Mouse (Mus musculus) neural tube, embryonic 15.5 days (tissue): ENCODE measurements around the gene Kcnk16. TPM values are rescaled to one million over a fixed set of nuclear protein-coding genes. Genes with fewer than 3 reads are reported as not detected.
"Not testable (repeated sequence)": the region's sequence is repeated elsewhere in the genome, so short reads cannot be mapped to it uniquely, and the experiment has no call there.

Experiments used
- ATAC-seq: fragments of 200-750 bp; cut with Nextera tagmentation; 2 replicates; pipeline ENCODE4 v1.8.0; 2017; ENCODE audit warnings: mild to moderate bottlenecking, moderate TSS enrichment, moderate library complexity; ENCODE audit not compliant: low FRiP score
- H3K27ac ChIP-seq: fragments of 300-500 bp; sonication (generic); replicated peaks from 2 replicates; pipeline ENCODE4 v1.5.1; 2015; ENCODE audit warnings: mild to moderate bottlenecking, inconsistent platforms
- H3K27me3 ChIP-seq: fragments of 300-500 bp; sonication (generic); replicated peaks from 2 replicates; pipeline ENCODE4 v1.6.1; 2015; ENCODE audit warnings: inconsistent platforms
- H3K36me3 ChIP-seq: fragments of 300-500 bp; sonication (generic); 2 replicates; pipeline ENCODE4 v1.6.1; 2015; ENCODE audit warnings: inconsistent platforms
- H3K4me1 ChIP-seq: fragments of 300-500 bp; sonication (generic); 2 replicates; pipeline ENCODE4 v1.6.1; 2015; ENCODE audit warnings: inconsistent platforms
- H3K4me2 ChIP-seq: fragments of 300-500 bp; sonication (generic); 2 replicates; pipeline ENCODE4 v1.6.1; 2015; ENCODE audit warnings: inconsistent platforms, mild to moderate bottlenecking, moderate library complexity
- H3K4me3 ChIP-seq: fragments of 300-500 bp; sonication (generic); replicated peaks from 2 replicates; pipeline ENCODE4 v1.5.1; 2015; ENCODE audit warnings: mild to moderate bottlenecking, inconsistent platforms
- H3K9ac ChIP-seq: fragments of 300-500 bp; sonication (generic); replicated peaks from 2 replicates; pipeline ENCODE4 v1.6.1; 2015; ENCODE audit warnings: mild to moderate bottlenecking, inconsistent platforms
- H3K9me3 ChIP-seq: fragments of 300-500 bp; sonication (generic); replicated peaks from 2 replicates; pipeline ENCODE4 v1.6.1; 2016; ENCODE audit warnings: inconsistent platforms
- WGBS: fragments of 180-500 bp; shearing (Covaris S2); methylation state at CpG from one replicate; pipeline ENCODE4 v1.1.7; 2015; ENCODE audit warnings: mixed read lengths; 5-methylcytosine and 5-hydroxymethylcytosine counted together
- polyA plus RNA-seq: library from polyadenylated mRNA; unstranded; fragments of >200 nt; fragmentation: Nextera tagmentation; extraction: Ambion mirVana; gene quantifications from 2 replicates; pipeline ENCODE4 v1.2.1, GENCODE M21; 2015

Kcnk16 gene
- 0.19 TPM in 1 of 2 replicates, not detected in the other for polyA plus RNA-seq

DNA sequence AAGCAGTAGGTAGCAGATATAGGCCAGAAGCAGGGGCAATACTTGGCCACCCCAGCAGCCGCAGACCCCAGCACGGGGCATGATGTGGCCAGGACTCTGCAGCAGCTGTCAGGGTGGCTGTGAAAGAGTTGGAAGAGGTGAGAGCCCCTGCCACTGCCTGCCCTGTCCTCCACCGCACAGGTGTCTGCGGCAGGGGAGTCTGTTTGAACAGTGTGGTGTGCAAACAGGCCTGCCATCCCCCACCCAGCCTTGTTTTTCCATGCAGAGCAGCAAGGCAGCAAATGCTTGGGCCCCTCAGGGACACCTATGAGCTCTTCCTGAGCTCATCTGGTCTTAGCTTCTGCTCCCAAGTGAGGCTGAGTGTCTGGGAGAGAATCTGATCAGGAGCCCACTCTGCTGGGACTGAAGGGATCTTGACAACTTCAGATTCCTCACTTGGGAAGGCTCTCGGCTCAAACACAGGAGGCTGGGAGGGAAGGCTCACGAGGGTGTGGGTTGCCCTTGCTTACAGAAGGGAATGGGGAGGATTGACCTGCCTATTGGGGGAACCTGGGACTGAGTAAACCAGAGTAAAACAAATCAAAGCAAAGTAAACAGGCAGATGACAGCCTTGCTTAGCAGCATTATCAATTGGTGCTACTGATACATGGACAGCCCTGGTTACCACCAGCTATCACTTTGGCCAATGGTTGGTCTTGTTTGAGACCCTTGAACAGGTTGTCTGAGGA is at the start of gene Kcnk16:
Kcnk16 (minus strand) TSS at position 118 of the 728 bp plus-strand sequence.
- no peaks in the 10 kb centered on the region for H3K4me1 ChIP-seq
- H3K36me3 ChIP-seq, result no peaks in the 10 kb centered on the region
- H3K4me2 ChIP-seq, result no peak within 1 kb of the TSS
- no peaks in the 10 kb centered on the region for H3K27me3 ChIP-seq
- H3K9ac ChIP-seq, result no peak within 1 kb of the TSS
- H3K9me3 ChIP-seq, result 0 out of 2 replicates have a peak, but pooled peaks cover 3% of the 10 kb centered on the region
- ATAC-seq, result no peak
- H3K27ac ChIP-seq, result no peak within 1 kb of the TSS
- WGBS, result 82% methylated on average over 6 of the region's 6 CpGs
- H3K4me3 ChIP-seq, result no peak within 1 kb of the TSS

DNA sequence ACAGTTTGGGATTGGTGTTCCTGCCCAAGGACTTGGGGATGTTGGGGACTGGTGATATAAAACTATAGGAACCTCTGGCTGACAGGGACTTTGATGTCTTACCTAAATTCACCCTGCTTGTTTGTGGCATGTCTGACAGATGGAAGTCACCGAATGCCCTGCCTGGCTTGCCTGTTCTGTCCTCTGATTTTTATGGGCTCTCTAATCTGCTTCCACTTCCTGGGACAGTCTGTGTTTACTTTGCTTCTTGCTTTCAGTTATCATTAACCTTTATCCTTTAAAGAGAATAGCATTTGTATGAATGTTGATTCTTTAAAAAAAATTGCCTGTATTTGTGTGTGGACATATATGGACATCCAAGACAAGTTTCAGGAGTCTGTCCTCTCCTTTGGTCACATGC is 46.1 kb upstream of the Kcnk16 start:
- ATAC-seq, result no peak
- no peak overlapping the region for H3K4me3 ChIP-seq
- H3K27ac ChIP-seq, result no peak overlapping the region
- H3K4me1 ChIP-seq, result no peaks in the 10 kb centered on the region
- H3K9me3 ChIP-seq, result no peaks in the 10 kb centered on the region
- no peaks in the 10 kb centered on the region for H3K27me3 ChIP-seq
- H3K36me3 ChIP-seq, result peaks cover 44% of the 10 kb centered on the region
- no peak overlapping the region for H3K9ac ChIP-seq
- H3K4me2 ChIP-seq, result no peak overlapping the region
- WGBS, result 82% methylated on average over 1 of the region's 1 CpGs

DNA sequence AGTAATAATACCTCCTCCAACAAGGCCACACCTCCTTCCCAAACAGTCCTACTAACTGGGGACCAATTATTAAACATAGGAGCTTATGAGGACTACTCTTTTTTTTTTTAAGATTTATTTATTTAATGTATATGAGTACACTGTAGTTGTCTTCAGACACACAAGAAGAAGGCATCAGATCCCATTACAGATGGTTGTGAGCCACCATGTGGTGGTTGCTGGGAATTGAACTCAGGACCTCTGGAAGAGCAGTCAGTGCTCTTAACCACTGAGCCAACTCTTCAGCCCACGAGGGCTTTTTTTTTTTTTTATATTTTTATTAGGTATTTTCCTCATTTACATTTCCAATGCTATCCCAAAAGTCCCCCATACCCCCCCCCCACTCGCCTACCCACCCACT is 36.1 kb upstream of the Kcnk16 start:
- not testable (repeated sequence) for H3K4me3 ChIP-seq, H3K4me1 ChIP-seq, H3K36me3 ChIP-seq, H3K27ac ChIP-seq, H3K9me3 ChIP-seq, H3K4me2 ChIP-seq, H3K9ac ChIP-seq, ATAC-seq, H3K27me3 ChIP-seq
- WGBS, result 76% methylated on average over 2 of the region's 2 CpGs

DNA sequence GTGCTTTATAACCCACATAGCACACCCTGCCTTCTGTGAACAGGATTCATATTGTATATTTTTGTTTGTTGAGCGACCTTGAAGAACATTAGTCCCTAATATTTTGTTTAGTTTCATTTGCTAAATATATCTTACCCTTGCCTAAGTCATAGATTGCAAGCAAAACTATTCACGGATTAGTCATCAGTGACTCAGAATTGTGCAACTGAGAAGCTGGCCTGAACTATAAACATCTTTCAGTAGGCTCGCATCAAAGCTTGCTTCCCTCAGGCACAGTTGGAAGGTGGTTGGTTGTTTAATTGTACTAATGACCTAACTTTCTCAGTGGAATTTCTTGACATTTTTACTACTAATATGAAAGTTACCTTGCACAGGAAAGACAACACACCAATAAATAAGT is 29.1 kb upstream of the Kcnk16 start:
- Histone ChIP-seq H3K27ac (no peak overlapping the region), H3K9ac (no peak overlapping the region), H3K36me3 (no peaks in the 10 kb centered on the region), H3K4me1 (peaks cover 6% of the 10 kb centered on the region), H3K4me2 (no peak overlapping the region), H3K27me3 (no peaks in the 10 kb centered on the region), H3K4me3 (no peak overlapping the region), H3K9me3 (no peaks in the 10 kb centered on the region)
- no peak for ATAC-seq
- WGBS, result 90% methylated on average over 3 of the region's 3 CpGs

DNA sequence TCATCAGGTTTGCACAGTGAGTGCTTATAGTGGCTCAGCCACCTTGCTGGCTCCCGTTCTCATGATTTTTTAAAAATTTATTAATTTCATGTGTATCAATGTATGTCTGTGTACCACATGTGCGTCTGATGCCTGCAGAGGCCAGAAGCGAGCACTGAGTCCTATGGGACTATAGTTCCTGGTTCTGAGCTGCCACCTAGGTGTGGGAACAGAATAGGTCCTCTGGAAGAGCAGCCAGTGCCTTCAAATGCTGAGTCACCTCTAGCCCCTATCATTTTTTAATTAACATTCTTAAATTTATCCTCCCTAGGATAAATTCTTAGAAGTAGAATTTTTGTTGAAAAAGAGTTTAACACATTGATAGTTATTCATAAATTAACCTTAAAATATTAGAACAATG is 28.6 kb upstream of the Kcnk16 start:
- peaks cover 6% of the 10 kb centered on the region for H3K4me1 ChIP-seq
- WGBS, result 85% methylated on average over 3 of the region's 3 CpGs

DNA sequence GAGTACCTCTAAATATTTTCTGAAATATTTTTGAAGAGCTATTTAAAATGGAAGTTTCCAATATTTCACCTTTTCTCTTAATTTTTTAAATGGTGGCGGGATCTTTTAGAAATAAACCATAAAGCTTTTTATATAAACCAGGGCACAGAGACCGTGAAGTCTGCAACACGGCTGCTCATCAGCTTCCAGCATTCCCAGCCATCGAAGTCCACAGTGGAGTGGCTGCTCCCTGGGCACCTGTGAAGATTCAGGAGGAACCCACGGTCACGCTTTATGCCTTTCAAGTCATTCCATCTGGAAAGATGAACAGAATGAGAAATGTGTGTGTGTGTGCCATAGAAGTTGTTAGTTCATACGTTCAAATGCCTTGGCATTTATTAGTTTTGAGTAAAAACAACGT is 25.9 kb upstream of the Kcnk16 start:
- ATAC-seq, result peak; percentile 60; the same call in 1 of the 2 replicates
- no peaks in the 10 kb centered on the region for H3K36me3 ChIP-seq
- 47% methylated on average over 8 of the region's 8 CpGs for WGBS
- H3K9me3 ChIP-seq, result no peaks in the 10 kb centered on the region
- H3K4me1 ChIP-seq, result peaks cover 6% of the 10 kb centered on the region
- H3K27ac ChIP-seq, result no peak overlapping the region
- H3K9ac ChIP-seq, result peak overlapping the region; percentile 48
- H3K27me3 ChIP-seq, result no peaks in the 10 kb centered on the region
- peak overlapping the region; percentile 60 for H3K4me2 ChIP-seq
- peak overlapping the region; percentile 57 for H3K4me3 ChIP-seq

More for the DNA sequence above, 28.6 kb upstream of the Kcnk16 start:
- Histone ChIP-seq H3K9me3 (no peaks in the 10 kb centered on the region), H3K36me3 (no peaks in the 10 kb centered on the region), H3K4me2 (no peak overlapping the region), H3K27me3 (no peaks in the 10 kb centered on the region), H3K27ac (no peak overlapping the region), H3K9ac (no peak overlapping the region), H3K4me3 (no peak overlapping the region)
- no peak for ATAC-seq

DNA sequence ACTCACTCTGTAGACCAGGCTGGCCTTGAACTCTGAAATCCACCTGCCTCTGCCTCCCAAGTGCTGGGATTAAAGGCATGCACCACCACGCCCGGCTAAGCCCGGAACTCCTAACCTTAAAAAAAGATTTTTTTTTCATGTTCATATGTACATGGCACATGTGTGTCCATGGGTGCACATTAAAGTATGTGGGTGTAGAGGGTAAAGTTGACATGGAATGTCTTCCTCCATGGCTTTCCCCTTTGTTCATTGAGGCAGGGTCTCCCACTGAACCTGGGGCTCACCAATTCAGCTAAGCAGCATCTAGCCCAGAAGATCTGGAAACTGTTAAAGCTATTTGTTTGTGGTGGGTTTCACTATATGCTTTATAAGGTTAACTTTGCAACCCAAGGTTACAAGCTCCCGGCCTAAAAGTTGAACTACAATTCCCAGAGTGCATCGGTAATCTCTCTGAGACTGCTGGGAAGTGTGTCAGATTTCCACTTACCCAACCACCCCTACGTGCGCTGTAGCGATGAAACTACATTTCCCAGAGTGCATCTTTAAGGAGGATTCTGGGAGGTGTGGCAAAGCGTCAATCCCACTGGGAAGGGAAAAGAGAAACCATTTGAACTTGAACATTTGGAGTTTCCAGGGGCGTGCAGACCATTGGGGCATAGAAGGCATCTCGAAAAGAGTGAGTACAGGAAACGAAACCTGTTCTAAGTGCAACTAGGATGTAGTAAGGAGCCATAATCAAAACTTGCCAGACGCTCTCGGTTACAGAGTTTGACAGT is 25.3 kb upstream of the Kcnk16 start, which contains the start of gene Nudt13:
Nudt13 (plus strand) TSS at position 581 of the 776 bp plus-strand sequence.
- Histone ChIP-seq H3K36me3 (no peaks in the 10 kb centered on the region), H3K9me3 (no peaks in the 10 kb centered on the region), H3K9ac (peak within 1 kb of the TSS; percentile 48), H3K4me1 (peaks cover 6% of the 10 kb centered on the region), H3K27me3 (no peaks in the 10 kb centered on the region), H3K4me2 (peak within 1 kb of the TSS; percentile 60), H3K4me3 (peak within 1 kb of the TSS; percentile 57), H3K27ac (no peak within 1 kb of the TSS)
- 25% methylated on average over 14 of the region's 14 CpGs for WGBS
- peak; percentile 95 for ATAC-seq

DNA sequence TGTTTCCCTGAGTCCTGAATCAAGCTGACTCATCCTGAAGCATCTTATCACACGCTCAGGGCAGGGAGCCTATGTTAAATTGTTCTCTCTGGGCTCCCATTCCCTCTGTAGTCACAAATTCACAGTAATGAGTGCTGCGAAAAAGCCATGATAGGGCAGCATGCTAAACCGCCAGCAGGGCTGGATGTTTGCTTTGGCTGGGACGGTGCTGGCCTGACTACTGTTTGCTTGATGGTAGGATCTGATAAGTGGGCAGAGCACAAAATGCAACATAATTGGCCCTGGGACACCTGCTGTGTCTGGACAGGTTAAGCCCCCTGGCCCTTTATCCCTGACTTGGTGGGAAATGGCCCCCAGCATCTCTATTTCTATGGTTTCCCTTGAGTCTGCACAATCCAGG is 22.4 kb upstream of the Kcnk16 start:
- Histone ChIP-seq H3K4me3 (no peak overlapping the region), H3K4me1 (peaks cover 6% of the 10 kb centered on the region), H3K4me2 (no peak overlapping the region), H3K9me3 (no peaks in the 10 kb centered on the region), H3K36me3 (no peaks in the 10 kb centered on the region), H3K9ac (no peak overlapping the region), H3K27me3 (no peaks in the 10 kb centered on the region), H3K27ac (no peak overlapping the region)
- 43% methylated on average over 4 of the region's 4 CpGs for WGBS
- no peak for ATAC-seq

DNA sequence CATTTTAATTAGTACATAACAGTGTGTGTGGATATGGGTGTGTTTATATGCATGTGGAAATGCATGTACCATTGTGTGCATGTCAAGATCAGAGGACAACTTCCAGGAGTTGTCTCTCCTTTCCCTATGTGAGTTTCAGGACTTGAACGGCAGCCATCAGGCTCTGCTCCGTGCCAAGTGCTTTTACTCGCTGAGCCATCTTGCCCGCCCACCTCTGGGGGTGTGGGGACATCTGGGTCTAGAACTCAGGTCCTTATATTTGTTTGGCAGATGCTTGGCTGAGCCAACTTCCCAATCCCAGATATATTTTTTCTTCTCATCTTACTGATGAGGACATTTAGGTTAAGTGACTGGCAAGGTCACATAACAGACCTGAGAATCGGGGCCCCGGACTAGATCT is 578 bp downstream of the Kcnk16 start:
- H3K9ac ChIP-seq, result no peak overlapping the region
- no peaks in the 10 kb centered on the region for H3K27me3 ChIP-seq
- H3K27ac ChIP-seq, result no peak overlapping the region
- no peaks in the 10 kb centered on the region for H3K36me3 ChIP-seq
- 81% methylated on average over 6 of the region's 6 CpGs for WGBS
- H3K4me1 ChIP-seq, result no peaks in the 10 kb centered on the region
- H3K4me3 ChIP-seq, result no peak overlapping the region
- no peak overlapping the region for H3K4me2 ChIP-seq
- ATAC-seq, result no peak
- H3K9me3 ChIP-seq, result no peaks in the 10 kb centered on the region

DNA sequence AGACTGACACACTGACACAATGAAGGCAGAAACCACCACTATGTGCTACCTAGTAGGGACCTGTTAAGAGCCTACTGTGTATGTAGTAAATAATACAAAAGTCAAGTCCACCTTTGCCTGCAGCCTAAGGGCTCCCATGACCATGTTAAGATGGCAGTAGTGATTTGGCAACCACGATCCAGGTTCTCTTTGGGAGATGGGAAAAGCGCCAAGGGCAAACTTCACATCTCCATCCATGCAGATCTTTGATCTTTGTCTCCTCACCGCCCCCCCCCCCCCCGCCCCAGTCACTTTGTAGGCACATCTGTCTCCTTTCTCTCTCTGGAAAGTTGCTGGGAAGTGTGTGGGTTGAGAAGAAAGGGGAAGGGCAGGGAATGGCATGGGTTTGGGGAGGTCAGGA is 6.7 kb downstream of the Kcnk16 start:
- Histone ChIP-seq H3K4me2 (no peak overlapping the region), H3K27me3 (no peaks in the 10 kb centered on the region), H3K4me3 (no peak overlapping the region), H3K4me1 (no peaks in the 10 kb centered on the region), H3K9ac (no peak overlapping the region), H3K9me3 (no peaks in the 10 kb centered on the region), H3K27ac (no peak overlapping the region), H3K36me3 (no peaks in the 10 kb centered on the region)
- WGBS, result 66% methylated on average over 4 of the region's 4 CpGs
- no peak for ATAC-seq

DNA sequence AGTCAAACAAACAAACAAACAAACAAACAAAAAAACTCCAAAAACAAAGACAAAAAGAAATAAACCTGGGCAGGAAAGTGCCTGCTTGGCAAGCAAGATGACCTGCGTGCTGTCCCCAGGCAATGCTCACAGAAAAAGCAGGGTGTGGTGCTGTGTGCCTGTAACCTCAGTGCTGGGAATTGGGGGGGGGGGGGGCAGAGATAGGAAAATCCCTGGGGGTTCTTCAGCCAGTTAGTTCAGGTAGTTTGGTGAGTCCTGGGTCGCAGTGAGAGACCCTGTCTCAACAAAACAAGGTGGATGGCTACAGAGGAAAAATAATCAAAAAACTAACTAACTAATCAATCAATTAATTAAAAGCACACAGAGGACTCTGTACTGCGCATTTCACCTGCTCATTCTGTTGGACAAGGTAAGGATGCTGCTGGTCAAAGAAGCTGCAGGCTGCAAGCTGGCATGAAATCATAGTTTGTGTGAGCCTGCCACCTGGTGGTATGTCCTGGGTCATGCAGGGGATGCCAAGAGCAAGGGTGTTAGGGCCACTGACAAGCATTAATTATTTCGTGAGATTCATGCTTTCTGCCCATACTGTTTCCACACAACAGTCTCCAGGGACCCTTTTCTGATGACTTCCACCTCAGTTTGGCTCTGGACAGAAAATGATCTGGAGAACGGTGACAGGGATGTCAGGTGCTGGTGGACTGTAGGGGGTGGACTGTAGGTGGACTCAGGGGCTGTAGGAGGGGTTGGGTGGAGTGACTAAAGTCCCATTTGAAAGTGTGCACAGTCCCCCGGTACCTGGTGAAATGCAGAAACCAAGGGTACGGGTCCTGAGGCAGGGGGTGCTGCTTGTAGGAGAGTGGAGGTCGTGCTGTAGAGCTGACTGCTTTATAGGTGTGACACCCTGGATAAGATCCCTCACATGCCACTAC is 10.6 kb downstream of the Kcnk16 start:
- 53% methylated on average over 8 of the region's 8 CpGs for WGBS
- peak; percentile 82 for ATAC-seq
- Histone ChIP-seq H3K9ac (no peak overlapping the region), H3K4me1 (no peaks in the 10 kb centered on the region), H3K4me2 (no peak overlapping the region), H3K27ac (no peak overlapping the region), H3K9me3 (no peaks in the 10 kb centered on the region), H3K4me3 (no peak overlapping the region), H3K36me3 (no peaks in the 10 kb centered on the region), H3K27me3 (no peaks in the 10 kb centered on the region)
